Mouse (Mus musculus) lung, postnatal 4 days (tissue): ENCODE results near the gene Tmppe.
"Not testable (repeated sequence)": the region's sequence is repeated elsewhere in the genome, so short reads cannot be mapped to it uniquely, and the experiment has no call there.

Experiments
- DNase-seq, 2 experiments: peaks; one replicate each; pipeline ENCODE4 v3.0.0; 2021

The Tmppe gene

GRCm38 (mm10) chr9:114400949-114401684, at the start of gene Tmppe, which contains the start of gene Glb1:
Gene Tmppe (plus strand): TSS chr9:114401105.
Gene Glb1 (plus strand): TSS chr9:114401076.
- DNase-seq: peak; percentile 88 to 90

GRCm38 (mm10) chr9:114367783-114368470, 33.0 kb upstream of the Tmppe start:
- peak; percentile 86 to 91 for DNase-seq

GRCm38 (mm10) chr9:114368471-114368858, 32.4 kb upstream of the Tmppe start:
- DNase-seq: no peak

- DNase-seq: not testable (repeated sequence)
Measured at GRCm38 (mm10) chr9:114369389-114369788, 31.5 kb upstream of the Tmppe start.

- peak; percentile 39 to 49 for DNase-seq
Measured at GRCm38 (mm10) chr9:114371717-114372116, 29.2 kb upstream of the Tmppe start.

GRCm38 (mm10) chr9:114375276-114375962, 25.5 kb upstream of the Tmppe start:
- no peak for DNase-seq

GRCm38 (mm10) chr9:114377168-114377567, 23.7 kb upstream of the Tmppe start:
- DNase-seq: no peak

GRCm38 (mm10) chr9:114379871-114380270, 21.0 kb upstream of the Tmppe start:
- DNase-seq: no peak

GRCm38 (mm10) chr9:114380881-114381733, 19.8 kb upstream of the Tmppe start:
- DNase-seq: peak in 1 of 2 experiments; percentile 53

- no peak for DNase-seq
Measured at GRCm38 (mm10) chr9:114382936-114383710, 17.8 kb upstream of the Tmppe start.

GRCm38 (mm10) chr9:114384691-114385090, 16.2 kb upstream of the Tmppe start:
- DNase-seq: no peak

GRCm38 (mm10) chr9:114385160-114385559, 15.7 kb upstream of the Tmppe start:
- no peak for DNase-seq

GRCm38 (mm10) chr9:114387086-114387485, 13.8 kb upstream of the Tmppe start:
- no peak for DNase-seq

GRCm38 (mm10) chr9:114388288-114388687, 12.6 kb upstream of the Tmppe start:
- no peak for DNase-seq

- no peak for DNase-seq
Measured at GRCm38 (mm10) chr9:114388701-114389370, 12.1 kb upstream of the Tmppe start.

- peak in 1 of 2 experiments; percentile 16 for DNase-seq
Measured at GRCm38 (mm10) chr9:114389371-114389904, 11.5 kb upstream of the Tmppe start.

GRCm38 (mm10) chr9:114389905-114390748, 10.8 kb upstream of the Tmppe start, which contains the start of gene Crtap:
Gene Crtap (minus strand): TSS chr9:114390675.
- peak; percentile 73 to 83 for DNase-seq

- no peak for DNase-seq
Measured at GRCm38 (mm10) chr9:114390749-114391075, 10.2 kb upstream of the Tmppe start.

GRCm38 (mm10) chr9:114394136-114394535, 6.8 kb upstream of the Tmppe start:
- DNase-seq: not testable (repeated sequence)

GRCm38 (mm10) chr9:114394677-114395076, 6.2 kb upstream of the Tmppe start:
- DNase-seq: no peak
